Mouse (Mus musculus) neural tube, embryonic 15.5 days (tissue): Measurements from ENCODE around the gene Cntd1. TPM values are rescaled to one million over a fixed set of nuclear protein-coding genes. Genes with fewer than 3 reads are reported as not detected.
A peak's percentile ranks its signal among the peaks of the same experiment; 100 is the strongest.

Experiments used
- ATAC-seq: fragments of 200-750 bp; cut with Nextera tagmentation; 2 replicates; pipeline ENCODE4 v1.8.0; 2017; ENCODE audit warnings: mild to moderate bottlenecking, moderate TSS enrichment, moderate library complexity; ENCODE audit not compliant: low FRiP score
- H3K27ac ChIP-seq: fragments of 300-500 bp; sonication (generic); replicated peaks from 2 replicates; pipeline ENCODE4 v1.5.1; 2015; ENCODE audit warnings: mild to moderate bottlenecking, inconsistent platforms
- H3K27me3 ChIP-seq: fragments of 300-500 bp; sonication (generic); replicated peaks from 2 replicates; pipeline ENCODE4 v1.6.1; 2015; ENCODE audit warnings: inconsistent platforms
- H3K36me3 ChIP-seq: fragments of 300-500 bp; sonication (generic); 2 replicates; pipeline ENCODE4 v1.6.1; 2015; ENCODE audit warnings: inconsistent platforms
- H3K4me1 ChIP-seq: fragments of 300-500 bp; sonication (generic); 2 replicates; pipeline ENCODE4 v1.6.1; 2015; ENCODE audit warnings: inconsistent platforms
- H3K4me2 ChIP-seq: fragments of 300-500 bp; sonication (generic); 2 replicates; pipeline ENCODE4 v1.6.1; 2015; ENCODE audit warnings: inconsistent platforms, mild to moderate bottlenecking, moderate library complexity
- H3K4me3 ChIP-seq: fragments of 300-500 bp; sonication (generic); replicated peaks from 2 replicates; pipeline ENCODE4 v1.5.1; 2015; ENCODE audit warnings: mild to moderate bottlenecking, inconsistent platforms
- H3K9ac ChIP-seq: fragments of 300-500 bp; sonication (generic); replicated peaks from 2 replicates; pipeline ENCODE4 v1.6.1; 2015; ENCODE audit warnings: mild to moderate bottlenecking, inconsistent platforms
- H3K9me3 ChIP-seq: fragments of 300-500 bp; sonication (generic); replicated peaks from 2 replicates; pipeline ENCODE4 v1.6.1; 2016; ENCODE audit warnings: inconsistent platforms
- WGBS: fragments of 180-500 bp; shearing (Covaris S2); methylation state at CpG from one replicate; pipeline ENCODE4 v1.1.7; 2015; ENCODE audit warnings: mixed read lengths; 5-methylcytosine and 5-hydroxymethylcytosine counted together
- polyA plus RNA-seq: library from polyadenylated mRNA; unstranded; fragments of >200 nt; fragmentation: Nextera tagmentation; extraction: Ambion mirVana; gene quantifications from 2 replicates; pipeline ENCODE4 v1.2.1, GENCODE M21; 2015

Cntd1 gene
- polyA plus RNA-seq, 1 experiment from 2014 or later: 0.77 TPM

DNA sequence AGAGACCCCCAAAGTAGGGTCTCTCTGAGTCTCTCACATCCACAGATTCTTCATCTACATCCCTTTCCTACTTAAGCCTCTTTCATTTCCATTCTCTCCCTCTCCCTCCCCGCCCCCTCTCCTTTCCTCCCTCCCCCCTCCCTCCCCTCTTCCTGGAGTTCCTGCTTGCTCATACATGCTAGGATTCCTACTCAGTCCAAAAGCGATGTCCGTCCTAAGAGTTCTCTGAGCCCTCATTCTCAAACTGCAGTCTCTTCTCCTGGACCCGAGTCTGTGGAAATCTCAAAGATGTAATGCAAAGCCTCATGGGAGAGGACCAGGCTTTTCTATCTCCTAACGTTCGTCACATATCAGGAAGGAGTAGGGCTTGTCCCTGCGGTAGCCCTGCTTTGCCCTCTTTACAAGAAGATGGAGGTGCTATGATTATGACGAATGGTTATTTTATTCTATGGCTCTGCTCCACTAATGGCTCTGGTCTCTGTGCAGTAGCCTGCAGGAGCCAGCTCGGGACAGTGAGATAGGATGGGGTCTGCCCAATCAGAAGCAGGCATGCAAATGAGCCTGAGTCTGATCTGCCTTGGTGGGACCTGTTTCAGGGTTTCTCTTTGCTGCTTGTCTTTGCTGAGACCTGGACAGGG is 59.4 kb downstream of the Cntd1 start:
- 3% methylated on average over 9 of the region's 9 CpGs for whole genome bisulfite sequencing
- Histone ChIP-seq H3K4me1 (peaks cover 16% of the 10 kb centered on the region), H3K36me3 (no peaks in the 10 kb centered on the region), H3K27ac (peak overlapping the region; percentile 58), H3K27me3 (no peaks in the 10 kb centered on the region), H3K4me2 (peak overlapping the region; percentile 66), H3K4me3 (peak overlapping the region; percentile 35), H3K9me3 (no peaks in the 10 kb centered on the region), H3K9ac (peak overlapping the region; percentile 46)
- ATAC-seq: peak; percentile 79

Other genes with a start within 250 kb of the Cntd1 start
- gene Naglu, start 209.0 kb upstream of the Cntd1 start, polyA plus RNA-seq: 11.7 and 12.4 TPM in 2 replicates
- 0.22 and 0.29 TPM in 2 replicates for gene Hsd17b1, start 200.6 kb upstream of the Cntd1 start, polyA plus RNA-seq
- 37.5 and 39.6 TPM in 2 replicates for gene Coasy, start 196.4 kb upstream of the Cntd1 start, polyA plus RNA-seq
- gene Mlx, start 191.7 kb upstream of the Cntd1 start, polyA plus RNA-seq: 94.2 and 96.6 TPM in 2 replicates
- 17.7 and 22.4 TPM in 2 replicates for gene Psmc3ip, start 183.6 kb upstream of the Cntd1 start, polyA plus RNA-seq
- 23.5 and 26.0 TPM in 2 replicates for gene Retreg3, start 159.1 kb upstream of the Cntd1 start, polyA plus RNA-seq
- 68.4 and 73.7 TPM in 2 replicates for gene Tubg1, start 159.1 kb upstream of the Cntd1 start, polyA plus RNA-seq
- gene Tubg2, start 123.1 kb upstream of the Cntd1 start, polyA plus RNA-seq: 49.9 and 60.7 TPM in 2 replicates
- 11.2 and 12.3 TPM in 2 replicates for gene Cntnap1, start 108.5 kb upstream of the Cntd1 start, polyA plus RNA-seq
- 9.2 and 9.5 TPM in 2 replicates for gene Plekhh3, start 107.7 kb upstream of the Cntd1 start, polyA plus RNA-seq
- 0.51 and 0.70 TPM in 2 replicates for gene Ccr10, start 103.6 kb upstream of the Cntd1 start, polyA plus RNA-seq
- gene Ezh1, start 52.5 kb upstream of the Cntd1 start, polyA plus RNA-seq: 25.4 and 26.1 TPM in 2 replicates
- gene Ramp2, start 33.0 kb upstream of the Cntd1 start, polyA plus RNA-seq: 105 and 107 TPM in 2 replicates
- gene Vps25, start 25.3 kb upstream of the Cntd1 start, polyA plus RNA-seq: 123 and 128 TPM in 2 replicates
- gene Wnk4, start 18.4 kb upstream of the Cntd1 start, polyA plus RNA-seq: 5.1 and 7.0 TPM in 2 replicates
- 213 and 237 TPM in 2 replicates for gene Coa3, start 102 bp downstream of the Cntd1 start, polyA plus RNA-seq
- gene Becn1, start 23.3 kb downstream of the Cntd1 start, polyA plus RNA-seq: 172 and 175 TPM in 2 replicates
- gene Psme3, start 37.2 kb downstream of the Cntd1 start, polyA plus RNA-seq: 108 and 123 TPM in 2 replicates
- 1.5 and 1.7 TPM in 2 replicates for gene Aoc2, start 46.1 kb downstream of the Cntd1 start, polyA plus RNA-seq
- gene Aoc3, start 51.6 kb downstream of the Cntd1 start, polyA plus RNA-seq: 0.20 and 0.38 TPM in 2 replicates
- not detected in 2 replicates for gene G6pc, start 88.5 kb downstream of the Cntd1 start, polyA plus RNA-seq
- gene Aarsd1, start 138.6 kb downstream of the Cntd1 start, polyA plus RNA-seq: 88.1 and 94.0 TPM in 2 replicates
- 7.7 and 10.6 TPM in 2 replicates for gene Gm27029, start 145.8 kb downstream of the Cntd1 start, polyA plus RNA-seq
- gene Rundc1, start 146.1 kb downstream of the Cntd1 start, polyA plus RNA-seq: 28.7 and 29.0 TPM in 2 replicates
- 4.3 and 4.5 TPM in 2 replicates for gene Ptges3l, start 146.3 kb downstream of the Cntd1 start, polyA plus RNA-seq
- gene Rpl27, start 163.3 kb downstream of the Cntd1 start, polyA plus RNA-seq: 245 and 254 TPM in 2 replicates
- gene Ifi35, start 169.4 kb downstream of the Cntd1 start, polyA plus RNA-seq: 3.9 and 17.0 TPM in 2 replicates
- 63.6 and 71.7 TPM in 2 replicates for gene Rnd2, start 186.0 kb downstream of the Cntd1 start, polyA plus RNA-seq
- gene Vat1, start 187.2 kb downstream of the Cntd1 start, polyA plus RNA-seq: 95.4 and 105 TPM in 2 replicates